In the genomic region with DNA sequence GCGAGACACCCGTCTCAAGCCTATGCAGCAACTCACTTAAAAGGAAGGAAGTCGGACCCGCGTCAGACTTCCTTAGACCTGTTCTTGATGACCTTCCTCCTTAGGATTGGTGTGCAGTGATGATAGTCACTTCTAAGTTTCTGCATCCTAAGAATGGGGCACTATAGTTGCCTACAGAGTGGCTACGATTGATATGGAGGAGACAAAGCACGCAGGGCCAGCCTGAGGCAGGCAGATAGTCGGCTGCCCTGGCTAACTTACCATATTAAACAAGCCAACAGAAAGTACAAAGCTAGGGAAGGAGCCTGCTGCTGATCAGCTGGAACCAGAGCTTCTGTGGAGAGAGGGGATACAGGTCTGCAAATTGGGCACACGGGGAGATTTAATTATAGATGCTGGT, we compare ENCODE assay signal across 37 mouse cellular contexts. TPM values are rescaled to one million over a fixed set of nuclear protein-coding genes. Genes with fewer than 3 reads are reported as not detected.
DNase-seq lines count a peak whose midpoint lies in the region; ATAC-seq and TF ChIP-seq lines count a peak whose summit lies in the region.
"Had no signal": no experiment of that assay in that cellular context is flagged by ENCODE, and none has a peak within 500 bp of the region (broad histone marks: within the 10 kb centered on the region; RNA-seq: fewer than 3 reads in every experiment).

No protein-coding gene starts in this region.

- 0 out of 2 replicates have a peak overlapping the region, but pooled peaks have one; percentile 20 for H3K27ac ChIP-seq in forebrain, embryonic 12.5 days
- no peak overlapping the region for H3K27ac ChIP-seq in forebrain, embryonic 14.5 days (ENCODE audit: low read depth, low read length)
- H3K27ac ChIP-seq in liver, embryonic 15.5 days (replicated peaks) = peak overlapping the region; percentile 61
- H3K27ac ChIP-seq in thymus, adult 2 months (ENCODE audit: control insufficient read depth, insufficient read depth, low read length) = no peak overlapping the region
- H3K27ac ChIP-seq: embryonic facial prominence, embryonic 12.5 days; gastrocnemius, adult 2 months; heart, embryonic 13.5 days; intestine, embryonic 15.5 days; kidney, postnatal 0 days; limb, embryonic 10.5 days; limb, embryonic 15.5 days; lung, embryonic 15.5 days; stomach, postnatal 0 days had no signal

- H3K4me1 ChIP-seq in forebrain, embryonic 12.5 days = peaks cover 38% of the 10 kb centered on the region
- H3K4me1 ChIP-seq in forebrain, embryonic 14.5 days (ENCODE audit: control insufficient read depth, insufficient read depth, low read length) = peaks cover 15% of the 10 kb centered on the region
- peaks cover 62% of the 10 kb centered on the region for H3K4me1 ChIP-seq in liver, embryonic 15.5 days (replicated peaks)
- no peaks in the 10 kb centered on the region for H3K4me1 ChIP-seq in thymus, adult 2 months (replicated peaks; ENCODE audit: control insufficient read depth, insufficient read depth, low read length)

- 75% methylated on average over 9 of the region's 9 CpGs for WGBS in forebrain, embryonic 12.5 days
- 67% methylated on average over 9 of the region's 9 CpGs for WGBS in forebrain, embryonic 14.5 days
- 21% methylated on average over 9 of the region's 9 CpGs for WGBS in liver, embryonic 15.5 days (ENCODE audit: insufficient replicate concordance)
- WGBS in thymus, adult 2 months = 46% methylated on average over 9 of the region's 9 CpGs

- no peaks in the 10 kb centered on the region for H3K36me3 ChIP-seq in forebrain, embryonic 12.5 days (replicated peaks)
- no peaks in the 10 kb centered on the region for H3K36me3 ChIP-seq in forebrain, embryonic 14.5 days (ENCODE audit: control insufficient read depth, insufficient read depth, low read length)
- no peaks in the 10 kb centered on the region for H3K36me3 ChIP-seq in liver, embryonic 15.5 days (replicated peaks)
- H3K36me3 ChIP-seq in thymus, adult 2 months (ENCODE audit: control insufficient read depth, insufficient read depth, low read length) = no peaks in the 10 kb centered on the region
- H3K36me3 ChIP-seq: embryonic facial prominence, embryonic 12.5 days; G1E; heart, embryonic 13.5 days; intestine, embryonic 15.5 days; limb, embryonic 10.5 days; limb, embryonic 15.5 days; lung, embryonic 15.5 days; midbrain, embryonic 10.5 days had no signal

- H3K9me3 ChIP-seq in forebrain, embryonic 12.5 days = no peaks in the 10 kb centered on the region
- H3K9me3 ChIP-seq in forebrain, embryonic 14.5 days (replicated peaks; ENCODE audit: control insufficient read depth, low read length) = no peaks in the 10 kb centered on the region
- no peaks in the 10 kb centered on the region for H3K9me3 ChIP-seq in liver, embryonic 15.5 days (replicated peaks)
- H3K9me3 ChIP-seq: embryonic facial prominence, embryonic 12.5 days; G1E; heart, embryonic 13.5 days; intestine, embryonic 15.5 days; limb, embryonic 10.5 days; limb, embryonic 15.5 days; lung, embryonic 15.5 days; midbrain, embryonic 10.5 days had no signal

- no peak for TF ChIP-seq CTCF in thymus, adult 2 months (IDR thresholded peaks at IDR 0.05; ENCODE audit: borderline replicate concordance, control insufficient read depth, extremely low read depth, insufficient read depth, low read length, poor library complexity)

- no peak overlapping the region for H3K4me3 ChIP-seq in forebrain, embryonic 12.5 days (replicated peaks)
- H3K4me3 ChIP-seq in forebrain, embryonic 14.5 days (ENCODE audit: low read depth, low read length) = no peak overlapping the region
- H3K4me3 ChIP-seq in liver, embryonic 15.5 days (replicated peaks) = no peak overlapping the region
- H3K4me3 ChIP-seq in thymus, adult 2 months (ENCODE audit: control insufficient read depth, insufficient read depth, low read length) = no peak overlapping the region
- H3K4me3 ChIP-seq: embryonic facial prominence, embryonic 12.5 days; gastrocnemius, adult 2 months; heart, embryonic 13.5 days; intestine, embryonic 15.5 days; limb, embryonic 10.5 days; limb, embryonic 15.5 days; lung, embryonic 15.5 days; midbrain, embryonic 10.5 days had no signal

- no peak for ATAC-seq in forebrain, embryonic 12.5 days (ENCODE audit: low FRiP score)
- ATAC-seq in forebrain, embryonic 14.5 days = no peak
- peak; percentile 81 for ATAC-seq in liver, embryonic 15.5 days (ENCODE audit: insufficient read depth)
- ATAC-seq in megakaryocyte progenitor cell, adult 5-6 weeks (replicated peaks; ENCODE audit: poor library complexity) = peak; percentile 79
- ATAC-seq: forebrain, embryonic 16.5 days; hindbrain, embryonic 16.5 days; intestine, embryonic 15.5 days; midbrain, embryonic 16.5 days; Patski had no signal

- no peaks in the 10 kb centered on the region for H3K27me3 ChIP-seq in forebrain, embryonic 12.5 days
- no peaks in the 10 kb centered on the region for H3K27me3 ChIP-seq in forebrain, embryonic 14.5 days (replicated peaks; ENCODE audit: control insufficient read depth, insufficient read depth, low read length)
- no peaks in the 10 kb centered on the region for H3K27me3 ChIP-seq in liver, embryonic 15.5 days
- no peaks in the 10 kb centered on the region for H3K27me3 ChIP-seq in thymus, adult 2 months (ENCODE audit: control insufficient read depth, insufficient read depth, low read length)
- H3K27me3 ChIP-seq: embryonic facial prominence, embryonic 12.5 days; heart, embryonic 13.5 days; limb, embryonic 15.5 days; lung, embryonic 15.5 days; Patski had no signal

- TF ChIP-seq POLR2A in thymus, adult 2 months (IDR thresholded peaks at IDR 0.05; ENCODE audit: control insufficient read depth, extremely low read depth, insufficient read depth, low read length, poor library complexity) = no peak

- no peak overlapping the region for H3K9ac ChIP-seq in forebrain, embryonic 12.5 days
- no peak overlapping the region for H3K9ac ChIP-seq in forebrain, embryonic 14.5 days (ENCODE audit: low read length)
- no peak overlapping the region for H3K9ac ChIP-seq in liver, embryonic 15.5 days
- H3K9ac ChIP-seq: embryonic facial prominence, embryonic 12.5 days; heart, embryonic 13.5 days; intestine, embryonic 15.5 days; limb, embryonic 15.5 days; lung, embryonic 15.5 days had no signal

- H3K4me2 ChIP-seq in forebrain, embryonic 12.5 days = no peak overlapping the region
- no peak overlapping the region for H3K4me2 ChIP-seq in forebrain, embryonic 14.5 days (ENCODE audit: low read length)
- H3K4me2 ChIP-seq in liver, embryonic 15.5 days = peak overlapping the region; percentile 46
- H3K4me2 ChIP-seq: embryonic facial prominence, embryonic 12.5 days; heart, embryonic 13.5 days; intestine, embryonic 15.5 days; limb, embryonic 15.5 days; lung, embryonic 15.5 days had no signal

- no peak for DNase-seq in forebrain, embryonic 14.5 days (ENCODE audit: low spot score)
- peak; percentile 47 for DNase-seq in liver
- no peak for DNase-seq in cerebellum, postnatal 25 days
- no peak for DNase-seq in thymus, adult 2 months
- no peak for DNase-seq in cerebellum, adult 9-11 months
- DNase-seq: adrenal gland, postnatal 10 days; cerebellum, adult 18-20 months; cerebellum, postnatal 14 days; gastrocnemius, adult 2 months; gastrocnemius, postnatal 36 days; heart, adult 18-20 months; heart, postnatal 10 days; kidney, adult 2 months; layer of hippocampus, postnatal 36 days; right cerebral cortex, postnatal 4 days; thymus, adult 18-20 months; thymus, postnatal 36 days had no signal

RNA-seq across cellular contexts. Expression of gene Noxa1, which starts 36.7 kb away (rescaled TPM):
- polyA plus RNA-seq in forebrain, embryonic 12.5 days (2016; fragmentation: Nextera tagmentation; extraction: Ambion mirVana) = 0.24 TPM in 1 of 2 replicates, not detected in the other
- not detected in 2 replicates for polyA plus RNA-seq in forebrain, embryonic 14.5 days (2014; fragmentation: Nextera tagmentation; extraction: Ambion mirVana)
- polyA plus RNA-seq in liver, embryonic 15.5 days (2015; fragmentation: Nextera tagmentation; extraction: Ambion mirVana) = 0.94 and 0.98 TPM in 2 replicates
- not detected in 2 replicates for total RNA-seq in megakaryocyte progenitor cell, adult 5-6 weeks (2015)
- total RNA-seq in megakaryocyte progenitor cell, adult 5-6 weeks (2017) = not detected in 2 replicates
- polyA plus RNA-seq in thymus, adult 2 months (2012; rRNA removed) = 0.24 and 0.44 TPM in 2 replicates
- total RNA-seq: adrenal gland, postnatal 10 days; gastrocnemius, adult 2 months; gastrocnemius, postnatal 36 days; heart, adult 18-20 months; heart, postnatal 10 days; layer of hippocampus, postnatal 36 days; neutrophil, adult 5-6 weeks had no signal
- polyA plus RNA-seq: embryonic facial prominence, embryonic 12.5 days; forebrain, embryonic 16.5 days; heart, embryonic 13.5 days; hindbrain, embryonic 11.5 days; hindbrain, embryonic 16.5 days; kidney, adult 2 months; midbrain, embryonic 10.5 days; midbrain, embryonic 16.5 days; Patski had no signal

RNA-seq across cellular contexts. Expression of gene Nrarp, which starts 49.0 kb away (rescaled TPM):
- 76.8 and 81.0 TPM in 2 replicates for polyA plus RNA-seq in forebrain, embryonic 12.5 days (2016; fragmentation: Nextera tagmentation; extraction: Ambion mirVana)
- 18.6 and 22.1 TPM in 2 replicates for polyA plus RNA-seq in forebrain, embryonic 14.5 days (2014; fragmentation: Nextera tagmentation; extraction: Ambion mirVana)
- 2.1 and 2.4 TPM in 2 replicates for polyA plus RNA-seq in liver, embryonic 15.5 days (2015; fragmentation: Nextera tagmentation; extraction: Ambion mirVana)
- 0.42 and 0.51 TPM in 2 replicates for total RNA-seq in megakaryocyte progenitor cell, adult 5-6 weeks (2015)
- 0.78 and 1.3 TPM in 2 replicates for total RNA-seq in megakaryocyte progenitor cell, adult 5-6 weeks (2017)
- polyA plus RNA-seq in thymus, adult 2 months (2012; rRNA removed) = 13.7 and 16.9 TPM in 2 replicates
- polyA plus RNA-seq: G1E had no signal

RNA-seq across cellular contexts. Expression of gene Entpd8, which starts 51.5 kb away (rescaled TPM):
- polyA plus RNA-seq in forebrain, embryonic 12.5 days (2016; fragmentation: Nextera tagmentation; extraction: Ambion mirVana) = not detected in 2 replicates
- not detected in 2 replicates for polyA plus RNA-seq in forebrain, embryonic 14.5 days (2014; fragmentation: Nextera tagmentation; extraction: Ambion mirVana)
- 5.3 and 6.8 TPM in 2 replicates for polyA plus RNA-seq in liver, embryonic 15.5 days (2015; fragmentation: Nextera tagmentation; extraction: Ambion mirVana)
- not detected in 2 replicates for total RNA-seq in megakaryocyte progenitor cell, adult 5-6 weeks (2015)
- not detected in 2 replicates for total RNA-seq in megakaryocyte progenitor cell, adult 5-6 weeks (2017)
- 0.58 and 0.91 TPM in 2 replicates for polyA plus RNA-seq in thymus, adult 2 months (2012; rRNA removed)
- total RNA-seq: G1E; gastrocnemius, adult 2 months; heart, adult 18-20 months; heart, postnatal 10 days; layer of hippocampus, postnatal 36 days; neutrophil, adult 5-6 weeks had no signal
- polyA plus RNA-seq: embryonic facial prominence, embryonic 12.5 days; forebrain, embryonic 16.5 days; G1E; heart, embryonic 13.5 days; hindbrain, embryonic 11.5 days; hindbrain, embryonic 16.5 days; limb, embryonic 10.5 days; limb, embryonic 15.5 days; midbrain, embryonic 10.5 days; midbrain, embryonic 16.5 days; neural tube, embryonic 11.5 days; Patski had no signal

Comparison
In these comparisons a context has a peak if more than half of its experiments do, and no peak if none do; other contexts are left out.
1. H3K27ac ChIP-seq: peak in forebrain, embryonic 12.5 days (single experiment) and liver, embryonic 15.5 days (single experiment); none in forebrain, embryonic 14.5 days (single experiment) and thymus, adult 2 months (single experiment).
2. ATAC-seq: peak in liver, embryonic 15.5 days (single experiment) and megakaryocyte progenitor cell, adult 5-6 weeks (single experiment); none in forebrain, embryonic 12.5 days (single experiment) and forebrain, embryonic 14.5 days (single experiment).